Mouse (Mus musculus) forebrain, postnatal 0 days (tissue): ENCODE measurements around the gene Pde4d. TPM values are rescaled to one million over a fixed set of nuclear protein-coding genes. Genes with fewer than 3 reads are reported as not detected.

Experiments used
- ATAC-seq: fragments of 200-750 bp; cut with Nextera tagmentation; 2 replicates; pipeline ENCODE4 v1.8.0; 2017; ENCODE audit warnings: mild to moderate bottlenecking, moderate library complexity
- DNase-seq: peaks from one replicate; pipeline ENCODE4 v3.0.0-alpha.2; 2015
- H3K27ac ChIP-seq: fragments of 300-500 bp; sonication (generic); 2 replicates; pipeline ENCODE4 v1.5.1; 2014; ENCODE audit warnings: low read depth, mild to moderate bottlenecking, antibody characterized with exemption, low read length, moderate library complexity, mixed read lengths
- H3K27me3 ChIP-seq: fragments of 300-500 bp; sonication (generic); 2 replicates; pipeline ENCODE4 v1.6.1; 2014; ENCODE audit warnings: mild to moderate bottlenecking, low read length, mixed read lengths; ENCODE audit not compliant: insufficient read depth
- H3K36me3 ChIP-seq: fragments of 300-500 bp; sonication (generic); 2 replicates; pipeline ENCODE4 v1.6.1; 2014; ENCODE audit warnings: mild to moderate bottlenecking, moderate library complexity; ENCODE audit not compliant: insufficient read depth
- H3K4me1 ChIP-seq: fragments of 300-500 bp; sonication (generic); 2 replicates; pipeline ENCODE4 v1.6.1; 2014; ENCODE audit warnings: antibody characterized with exemption; ENCODE audit not compliant: insufficient read depth
- H3K4me2 ChIP-seq: fragments of 300-500 bp; sonication (generic); 2 replicates; pipeline ENCODE4 v1.6.1; 2014; ENCODE audit warnings: low read depth, mild to moderate bottlenecking, moderate library complexity
- H3K4me3 ChIP-seq: fragments of 300-500 bp; sonication (generic); 2 replicates; pipeline ENCODE4 v1.5.1; 2014; ENCODE audit warnings: low read depth, low read length, mixed read lengths
- H3K9ac ChIP-seq: fragments of 300-500 bp; sonication (generic); 2 replicates; pipeline ENCODE4 v1.6.1; 2014; ENCODE audit warnings: mild to moderate bottlenecking
- H3K9me3 ChIP-seq: fragments of 300-500 bp; sonication (generic); 2 replicates; pipeline ENCODE4 v1.6.1; 2016; ENCODE audit warnings: low read length
- CTCF ChIP-seq: sonication (generic); IDR thresholded peaks from 2 replicates; pipeline ENCODE4 v1.5.1; 2016; ENCODE audit warnings: antibody characterized with exemption, control low read depth, low read depth
- WGBS: fragments of 180-500 bp; shearing (Covaris S2); extraction: QIAGEN DNeasy Blood & Tissue Kit; methylation state at CpG from one replicate; pipeline ENCODE4 v1.1.7; 2014; 5-methylcytosine and 5-hydroxymethylcytosine counted together
- polyA plus RNA-seq: library from polyadenylated mRNA; unstranded; fragments of >200 nt; fragmentation: Nextera tagmentation; extraction: Ambion mirVana; gene quantifications from 2 replicates; pipeline ENCODE4 v1.2.1, GENCODE M21; 2015
- total RNA-seq: library from RNA; depleted of rRNA; stranded (reverse); fragments of >200 nt; gene quantifications from 2 replicates; pipeline ENCODE4 v1.2.3, GENCODE M21; 2014

The Pde4d gene
- total and polyA plus RNA-seq, 2 experiments from 2014 or later, result 13.2 to 78.8 TPM

GRCm38 (mm10) chr13:108536436-108536835 is 86.7 kb downstream of the Pde4d start:
- no peaks in the 10 kb centered on the region for H3K9me3 ChIP-seq
- no peaks in the 10 kb centered on the region for H3K27me3 ChIP-seq
- no peak overlapping the region for H3K27ac ChIP-seq
- DNase-seq, result no peak
- no peaks in the 10 kb centered on the region for H3K4me1 ChIP-seq
- ATAC-seq, result no peak
- no peaks in the 10 kb centered on the region for H3K36me3 ChIP-seq
- H3K9ac ChIP-seq, result no peak overlapping the region
- H3K4me3 ChIP-seq, result no peak overlapping the region
- H3K4me2 ChIP-seq, result no peak overlapping the region
- TF ChIP-seq CTCF, result no peak
- 70% methylated on average over 4 of the region's 4 CpGs for WGBS

GRCm38 (mm10) chr13:108536951-108537350 is 87.2 kb downstream of the Pde4d start:
- 89% methylated on average over 6 of the region's 6 CpGs for WGBS
- ATAC-seq (no peak), DNase-seq (no peak)
- no peak overlapping the region for H3K4me3 ChIP-seq
- H3K27ac ChIP-seq, result no peak overlapping the region
- no peak for TF ChIP-seq CTCF
- no peaks in the 10 kb centered on the region for H3K27me3 ChIP-seq
- no peaks in the 10 kb centered on the region for H3K4me1 ChIP-seq
- H3K9ac ChIP-seq, result no peak overlapping the region
- no peaks in the 10 kb centered on the region for H3K36me3 ChIP-seq
- H3K4me2 ChIP-seq, result no peak overlapping the region
- H3K9me3 ChIP-seq, result no peaks in the 10 kb centered on the region

GRCm38 (mm10) chr13:108538760-108539369 is 89.1 kb downstream of the Pde4d start:
- ATAC-seq, result no peak
- no peaks in the 10 kb centered on the region for H3K4me1 ChIP-seq
- no peak overlapping the region for H3K9ac ChIP-seq
- H3K36me3 ChIP-seq, result no peaks in the 10 kb centered on the region
- no peak overlapping the region for H3K4me2 ChIP-seq
- no peak for TF ChIP-seq CTCF
- WGBS, result 73% methylated on average over 1 of the region's 1 CpGs
- H3K27me3 ChIP-seq, result no peaks in the 10 kb centered on the region
- H3K4me3 ChIP-seq, result no peak overlapping the region
- no peaks in the 10 kb centered on the region for H3K9me3 ChIP-seq
- DNase-seq, result no peak
- H3K27ac ChIP-seq, result no peak overlapping the region

GRCm38 (mm10) chr13:108541488-108541887 is 91.7 kb downstream of the Pde4d start:
- no peaks in the 10 kb centered on the region for H3K9me3 ChIP-seq

GRCm38 (mm10) chr13:108542342-108542761 is 92.6 kb downstream of the Pde4d start:
- WGBS, result 29% methylated on average over 5 of the region's 5 CpGs
- H3K4me2 ChIP-seq, result no peak overlapping the region
- H3K36me3 ChIP-seq, result no peaks in the 10 kb centered on the region
- H3K27me3 ChIP-seq, result no peaks in the 10 kb centered on the region
- no peak for TF ChIP-seq CTCF
- H3K9me3 ChIP-seq, result no peaks in the 10 kb centered on the region
- H3K27ac ChIP-seq, result no peak overlapping the region
- DNase-seq, result peak; percentile 64
- ATAC-seq, result no peak
- no peak overlapping the region for H3K4me3 ChIP-seq
- H3K4me1 ChIP-seq, result no peaks in the 10 kb centered on the region
- no peak overlapping the region for H3K9ac ChIP-seq

More at GRCm38 (mm10) chr13:108541488-108541887, 91.7 kb downstream of the Pde4d start:
- no peak for ATAC-seq
- Histone ChIP-seq H3K4me3 (no peak overlapping the region), H3K27me3 (no peaks in the 10 kb centered on the region), H3K9ac (no peak overlapping the region), H3K36me3 (no peaks in the 10 kb centered on the region), H3K27ac (no peak overlapping the region), H3K4me2 (no peak overlapping the region), H3K4me1 (no peaks in the 10 kb centered on the region)
- no peak for TF ChIP-seq CTCF
- no peak for DNase-seq
- WGBS, result 93% methylated on average over 3 of the region's 3 CpGs

- Histone ChIP-seq H3K9ac (no peak overlapping the region), H3K4me2 (no peak overlapping the region), H3K36me3 (no peaks in the 10 kb centered on the region), H3K4me1 (no peaks in the 10 kb centered on the region), H3K27me3 (no peaks in the 10 kb centered on the region), H3K27ac (no peak overlapping the region), H3K4me3 (no peak overlapping the region), H3K9me3 (no peaks in the 10 kb centered on the region)
- ATAC-seq (no peak), DNase-seq (no peak)
- TF ChIP-seq CTCF, result no peak
- WGBS, result 79% methylated on average over 5 of the region's 5 CpGs
These were observed 102.5 kb downstream of the Pde4d start for GRCm38 (mm10) chr13:108552288-108552687.

GRCm38 (mm10) chr13:108552995-108553394 is 103.2 kb downstream of the Pde4d start:
- no peaks in the 10 kb centered on the region for H3K4me1 ChIP-seq

More at GRCm38 (mm10) chr13:108552995-108553394, 103.2 kb downstream of the Pde4d start:
- TF ChIP-seq CTCF, result no peak
- no peaks in the 10 kb centered on the region for H3K36me3 ChIP-seq
- no peak overlapping the region for H3K27ac ChIP-seq
- no peaks in the 10 kb centered on the region for H3K27me3 ChIP-seq
- H3K9ac ChIP-seq, result no peak overlapping the region
- H3K4me2 ChIP-seq, result no peak overlapping the region
- H3K4me3 ChIP-seq, result no peak overlapping the region
- DNase-seq (no peak), ATAC-seq (no peak)
- no peaks in the 10 kb centered on the region for H3K9me3 ChIP-seq
- WGBS, result 85% methylated on average over 5 of the region's 5 CpGs
